Comparison of ENCODE assay signal across 26 mouse cellular contexts in genomic region chr3:102332221-102332620, GRCm38 (mm10).
DNase-seq lines count a peak whose midpoint lies in the region; ATAC-seq lines count a peak whose summit lies in the region.
"Had no signal": no experiment of that assay in that cellular context is flagged by ENCODE, and none has a peak within 500 bp of the region (broad histone marks: within the 10 kb centered on the region; RNA-seq: fewer than 3 reads in every experiment).

No protein-coding gene starts in this region.

- no peaks in the 10 kb centered on the region for H3K36me3 ChIP-seq in heart, embryonic 10.5 days
- H3K36me3 ChIP-seq in midbrain, embryonic 11.5 days (ENCODE audit: control insufficient read depth, insufficient read depth, low read length) = no peaks in the 10 kb centered on the region
- no peaks in the 10 kb centered on the region for H3K36me3 ChIP-seq in midbrain, embryonic 10.5 days
- H3K36me3 ChIP-seq: forebrain, embryonic 10.5 days; G1E; heart, embryonic 15.5 days had no signal

- 68% methylated on average over 3 of the region's 3 CpGs for WGBS in heart, embryonic 10.5 days
- 74% methylated on average over 3 of the region's 3 CpGs for WGBS in midbrain, embryonic 11.5 days
- WGBS in midbrain, embryonic 10.5 days = 78% methylated on average over 3 of the region's 3 CpGs

- DNase-seq in heart, adult 18-20 months = peak; percentile 49 to 68
- DNase-seq in heart, postnatal 4 days = no peak
- peak; percentile 40 to 50 for DNase-seq in heart, adult 9 months (ENCODE audit: low spot score in 2 of 2)
- DNase-seq in heart, embryonic 10.5 days (ENCODE audit: low spot score) = no peak
- peak; percentile 26 for DNase-seq in midbrain, embryonic 11.5 days (ENCODE audit: low spot score, missing footprints)
- no peak for DNase-seq in midbrain, embryonic 10.5 days (ENCODE audit: low spot score)
- DNase-seq in right cerebral cortex, postnatal 36 days (ENCODE audit: low spot score in 2 of 2) = no peak
- DNase-seq: adrenal gland, postnatal 10 days; adrenal gland, postnatal 36 days; B cell, adult 2 months; cerebellum, adult 18-20 months; cerebellum, adult 9-10 months; cerebellum, postnatal 14 days; gastrocnemius, postnatal 10 days; gastrocnemius, postnatal 36 days; kidney, adult 11 months had no signal

- H3K9me3 ChIP-seq in heart, embryonic 10.5 days = no peaks in the 10 kb centered on the region
- H3K9me3 ChIP-seq in midbrain, embryonic 11.5 days (ENCODE audit: control insufficient read depth, low read length) = no peaks in the 10 kb centered on the region
- H3K9me3 ChIP-seq in midbrain, embryonic 10.5 days (replicated peaks) = no peaks in the 10 kb centered on the region
- H3K9me3 ChIP-seq: forebrain, embryonic 10.5 days; forebrain, embryonic 13.5 days; G1E; heart, embryonic 15.5 days had no signal

- ATAC-seq in midbrain, embryonic 11.5 days (ENCODE audit: low FRiP score) = no peak
- ATAC-seq: forebrain, embryonic 13.5 days; forebrain, embryonic 16.5 days; hindbrain, postnatal 0 days; inflammation-experienced regulatory T-cells, adult 6 months; Patski had no signal

- H3K4me2 ChIP-seq in midbrain, embryonic 11.5 days = no peak overlapping the region
- H3K4me2 ChIP-seq: forebrain, embryonic 13.5 days; heart, embryonic 15.5 days; hindbrain, embryonic 14.5 days had no signal

- H3K9ac ChIP-seq in midbrain, embryonic 11.5 days (ENCODE audit: low read length) = no peak overlapping the region
- H3K9ac ChIP-seq: forebrain, embryonic 13.5 days; heart, embryonic 15.5 days; hindbrain, embryonic 14.5 days had no signal

- H3K4me1 ChIP-seq in heart, embryonic 10.5 days = peaks cover 3% of the 10 kb centered on the region; the same call in 1 of the 2 replicates
- H3K4me1 ChIP-seq in midbrain, embryonic 11.5 days (ENCODE audit: control insufficient read depth, insufficient read depth, low read length) = no peaks in the 10 kb centered on the region
- no peaks in the 10 kb centered on the region for H3K4me1 ChIP-seq in midbrain, embryonic 10.5 days
- H3K4me1 ChIP-seq: forebrain, embryonic 10.5 days; forebrain, embryonic 13.5 days had no signal

- peaks cover 11% of the 10 kb centered on the region; the same call in 1 of the 2 replicates for H3K27me3 ChIP-seq in heart, embryonic 10.5 days (ENCODE audit: insufficient read depth, poor library complexity, severe bottlenecking)
- no peaks in the 10 kb centered on the region; the same call in none of the 2 replicates for H3K27me3 ChIP-seq in midbrain, embryonic 11.5 days (ENCODE audit: control insufficient read depth, insufficient read depth, low read length)
- peaks cover 55% of the 10 kb centered on the region for H3K27me3 ChIP-seq in midbrain, embryonic 10.5 days (ENCODE audit: low read depth, poor library complexity, severe bottlenecking)
- H3K27me3 ChIP-seq: CH12.LX; forebrain, embryonic 13.5 days; heart, embryonic 15.5 days; Patski had no signal

- H3K4me3 ChIP-seq in heart, embryonic 10.5 days = no peak overlapping the region
- H3K4me3 ChIP-seq in midbrain, embryonic 11.5 days (ENCODE audit: low read depth, low read length) = no peak overlapping the region
- no peak overlapping the region for H3K4me3 ChIP-seq in midbrain, embryonic 10.5 days
- H3K4me3 ChIP-seq: forebrain, embryonic 10.5 days; forebrain, embryonic 13.5 days; heart, embryonic 15.5 days had no signal

- H3K27ac ChIP-seq in heart, embryonic 10.5 days = no peak overlapping the region
- H3K27ac ChIP-seq in midbrain, embryonic 11.5 days (ENCODE audit: low read depth, low read length) = no peak overlapping the region
- no peak overlapping the region for H3K27ac ChIP-seq in midbrain, embryonic 10.5 days (replicated peaks)
- H3K27ac ChIP-seq: forebrain, embryonic 10.5 days; forebrain, embryonic 13.5 days; heart, embryonic 15.5 days; hindbrain, embryonic 14.5 days; hindbrain, postnatal 0 days had no signal

Comparison
In these comparisons a context has a peak if more than half of its experiments do, and no peak if none do; other contexts are left out.
1. DNase-seq: peak in heart, adult 18-20 months (2 of 2), heart, adult 9 months (2 of 2) and midbrain, embryonic 11.5 days (single experiment); none in heart, postnatal 4 days (single experiment), heart, embryonic 10.5 days (single experiment), midbrain, embryonic 10.5 days (single experiment) and right cerebral cortex, postnatal 36 days (0 of 2).